Mouse (Mus musculus) left cerebral cortex, adult 11 months (tissue): ENCODE results near the gene Atp1a3.

ENCODE experiments used
- DNase-seq: peaks from one replicate; pipeline ENCODE4 v3.0.0; 2022; ENCODE audit warnings: low spot score

Atp1a3 gene

GRCm38 (mm10) chr7:24964288-24964687 lies 41.5 kb downstream of the Atp1a3 start:
- no peak for DNase-seq

- no peak for DNase-seq
These were observed 50.5 kb downstream of the Atp1a3 start for GRCm38 (mm10) chr7:24955226-24955625.

- DNase-seq = no peak
These were observed 51.3 kb downstream of the Atp1a3 start for GRCm38 (mm10) chr7:24954450-24954849.

- no peak for DNase-seq
These were observed 51.8 kb downstream of the Atp1a3 start for GRCm38 (mm10) chr7:24953966-24954365.

GRCm38 (mm10) chr7:24949958-24950623 lies 55.7 kb downstream of the Atp1a3 start:
- no peak for DNase-seq

- DNase-seq = no peak
These were observed 57.0 kb downstream of the Atp1a3 start for GRCm38 (mm10) chr7:24948774-24949173.

- no peak for DNase-seq
These were observed 58.3 kb downstream of the Atp1a3 start for GRCm38 (mm10) chr7:24947316-24948048.

GRCm38 (mm10) chr7:24944257-24944950 lies 61.4 kb downstream of the Atp1a3 start, which contains the start of gene Gm4881:
Gene Gm4881 (minus strand): TSS chr7:24944494.
- DNase-seq = no peak

- DNase-seq = no peak
These were observed 62.1 kb downstream of the Atp1a3 start for GRCm38 (mm10) chr7:24943641-24944040.

GRCm38 (mm10) chr7:24931651-24932050 lies 74.1 kb downstream of the Atp1a3 start:
- no peak for DNase-seq

- no peak for DNase-seq
These were observed 75.3 kb downstream of the Atp1a3 start for GRCm38 (mm10) chr7:24930475-24930874.
